Mouse (Mus musculus): ENCODE results near the gene Lbp. TPM values are rescaled to one million over a fixed set of nuclear protein-coding genes. Genes with fewer than 3 reads are reported as not detected.

Gene Lbp
- total RNA-seq, 4 experiments from 2014 or later = 2.0 to 8.9 (median 6.4) TPM

GRCm38 (mm10) chr2:158308276-158308675 lies 2.0 kb downstream of the Lbp start:
- DNase-seq (ENCODE audit: low spot score in 2 of 2) = no peak

DNA sequence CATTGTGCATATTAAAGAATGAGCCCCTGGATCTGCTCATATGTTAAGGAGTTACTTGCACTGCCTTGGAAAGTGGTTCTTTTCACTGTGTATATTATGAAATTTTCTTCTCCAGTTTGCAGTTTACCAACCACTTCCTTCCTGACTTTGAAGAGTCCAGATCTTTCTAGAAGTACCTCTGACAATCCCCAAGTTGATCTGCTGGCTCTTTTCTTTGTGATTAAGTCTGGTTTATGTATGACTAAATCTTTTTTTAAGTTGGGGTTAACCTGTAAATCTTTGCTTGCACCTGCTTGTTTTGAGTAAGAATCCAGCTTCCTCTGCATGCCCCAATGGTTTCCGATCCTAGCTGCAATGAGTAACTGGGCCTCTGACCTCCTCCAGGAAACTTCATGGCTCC lies 6.8 kb downstream of the Lbp start:
- no peak for DNase-seq (ENCODE audit: low spot score in 2 of 2)

DNA sequence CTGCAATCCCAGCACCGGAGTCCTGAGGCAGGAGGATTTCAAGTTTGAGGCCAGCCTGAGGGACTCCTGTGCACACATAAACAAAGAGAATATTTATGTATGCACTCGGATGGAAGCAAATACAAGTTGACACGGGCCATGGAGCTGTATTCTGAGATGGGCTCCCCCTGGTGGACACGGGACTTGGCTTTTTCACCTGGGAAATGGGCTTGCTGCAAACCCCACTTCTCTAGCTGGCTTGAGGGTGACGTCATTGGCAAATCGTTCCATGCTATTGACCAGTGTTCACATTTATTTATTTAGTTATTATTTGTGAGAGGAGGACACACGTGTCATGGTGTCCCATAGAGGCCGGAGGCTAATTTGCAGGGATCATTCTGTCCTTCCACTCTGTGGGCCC lies 10.1 kb downstream of the Lbp start:
- no peak for DNase-seq (ENCODE audit: low spot score in 2 of 2)

DNA sequence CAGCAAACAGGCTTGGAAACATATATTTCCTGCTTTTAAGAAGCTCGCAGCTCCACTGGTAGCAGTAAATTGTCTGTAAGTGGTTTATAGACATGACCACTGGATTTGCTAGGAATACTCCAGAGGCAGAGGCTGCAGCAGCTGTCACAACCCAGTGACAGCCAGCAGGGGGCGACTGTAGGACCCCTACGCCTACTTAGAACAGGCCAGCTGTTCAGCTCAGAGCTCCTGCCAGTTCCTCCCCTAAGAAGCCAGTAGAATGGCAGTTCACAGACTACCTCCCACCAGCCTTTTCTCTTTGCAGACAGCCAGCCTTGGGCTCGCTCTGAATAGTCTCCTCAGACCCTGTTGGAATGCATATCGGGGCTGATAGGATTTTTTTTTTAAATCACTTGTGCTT lies 10.7 kb downstream of the Lbp start:
- peak in 1 of 2 experiments; percentile 19 for DNase-seq (ENCODE audit: low spot score in 2 of 2)

DNA sequence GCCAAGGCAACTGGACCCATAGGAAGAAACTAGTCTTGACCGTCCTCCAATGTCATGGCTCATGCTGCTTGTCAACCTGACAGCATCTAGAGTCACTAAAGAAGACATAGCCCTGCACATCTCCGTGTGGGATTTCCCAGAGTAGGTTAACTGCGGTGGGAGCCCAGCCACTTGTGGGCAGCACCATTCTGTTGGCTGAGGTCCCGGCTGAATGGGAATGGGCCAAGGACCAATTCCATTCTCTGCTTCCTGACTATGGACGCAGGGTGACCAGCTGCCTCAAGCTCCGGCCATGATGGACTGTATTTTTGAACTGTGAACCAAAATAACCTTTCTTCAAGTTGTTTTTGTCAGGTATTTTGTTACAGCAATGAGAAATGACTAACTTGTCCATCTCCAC lies 15.3 kb downstream of the Lbp start:
- no peak for DNase-seq (ENCODE audit: low spot score in 2 of 2)

DNA sequence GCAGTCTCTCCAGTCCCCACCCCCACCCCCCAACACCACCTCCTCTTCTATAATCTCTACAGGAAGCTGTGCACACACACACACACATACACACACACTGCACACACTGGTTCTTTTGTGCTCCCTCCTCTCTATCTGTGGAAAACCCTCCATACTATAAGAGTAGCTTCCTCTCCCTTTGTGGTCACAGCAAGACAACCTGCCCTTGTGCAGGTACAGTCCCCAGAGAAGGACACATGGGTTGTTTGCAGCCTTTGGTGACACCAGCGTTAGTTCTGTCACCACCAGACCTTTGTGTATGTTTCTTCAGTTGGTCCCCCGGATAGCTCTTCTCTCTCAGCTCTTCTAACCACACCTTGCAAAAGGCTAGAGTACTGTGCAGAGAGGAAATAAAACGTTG lies 16.6 kb downstream of the Lbp start:
- DNase-seq (ENCODE audit: low spot score in 2 of 2) = no peak

- DNase-seq (ENCODE audit: low spot score in 2 of 2) = no peak
Measured at GRCm38 (mm10) chr2:158324531-158325190, 18.4 kb downstream of the Lbp start.

DNA sequence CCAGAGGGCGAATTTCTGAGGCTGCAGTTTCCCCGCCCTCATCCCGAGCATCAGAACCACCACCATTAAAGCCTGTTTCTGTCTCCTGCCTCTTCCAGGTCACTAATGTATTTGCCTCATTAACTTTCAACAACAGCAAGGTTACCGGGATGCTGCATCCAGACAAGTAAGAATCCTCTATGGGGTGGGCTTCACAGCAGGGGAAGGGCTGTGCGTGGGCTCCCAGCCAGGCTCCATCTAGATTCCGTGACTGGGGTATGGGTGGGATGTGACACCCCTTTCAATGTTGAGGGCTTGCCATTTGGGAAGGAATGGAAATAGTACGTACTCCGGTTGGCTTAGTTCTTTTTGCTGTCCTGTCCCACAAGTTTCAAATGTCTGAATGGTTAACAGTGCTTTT lies 19.3 kb downstream of the Lbp start:
- DNase-seq (ENCODE audit: low spot score in 2 of 2) = no peak

DNA sequence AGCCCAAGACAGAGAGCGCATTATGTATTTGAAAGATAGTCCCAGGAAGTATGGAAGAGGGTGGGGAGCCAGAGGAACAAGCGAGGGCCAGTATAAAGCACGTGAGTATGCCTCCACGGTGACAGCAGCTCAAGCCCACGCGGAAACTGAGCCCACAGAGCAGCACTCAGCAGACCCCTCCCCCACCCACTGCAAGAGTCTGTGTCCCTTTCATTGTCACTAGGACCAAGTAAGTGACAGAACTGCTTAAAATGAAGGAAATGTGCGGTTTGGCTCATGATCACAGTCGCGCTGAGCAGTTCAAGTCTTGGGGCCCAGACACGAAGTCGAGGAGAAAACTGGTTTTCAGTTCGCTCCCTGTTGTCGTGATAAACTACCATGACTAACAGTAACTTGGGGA lies 28.1 kb downstream of the Lbp start:
- DNase-seq (ENCODE audit: low spot score in 2 of 2) = no peak

- DNase-seq (ENCODE audit: low spot score in 2 of 2) = no peak
Measured at GRCm38 (mm10) chr2:158337698-158338097, 31.4 kb downstream of the Lbp start.

DNA sequence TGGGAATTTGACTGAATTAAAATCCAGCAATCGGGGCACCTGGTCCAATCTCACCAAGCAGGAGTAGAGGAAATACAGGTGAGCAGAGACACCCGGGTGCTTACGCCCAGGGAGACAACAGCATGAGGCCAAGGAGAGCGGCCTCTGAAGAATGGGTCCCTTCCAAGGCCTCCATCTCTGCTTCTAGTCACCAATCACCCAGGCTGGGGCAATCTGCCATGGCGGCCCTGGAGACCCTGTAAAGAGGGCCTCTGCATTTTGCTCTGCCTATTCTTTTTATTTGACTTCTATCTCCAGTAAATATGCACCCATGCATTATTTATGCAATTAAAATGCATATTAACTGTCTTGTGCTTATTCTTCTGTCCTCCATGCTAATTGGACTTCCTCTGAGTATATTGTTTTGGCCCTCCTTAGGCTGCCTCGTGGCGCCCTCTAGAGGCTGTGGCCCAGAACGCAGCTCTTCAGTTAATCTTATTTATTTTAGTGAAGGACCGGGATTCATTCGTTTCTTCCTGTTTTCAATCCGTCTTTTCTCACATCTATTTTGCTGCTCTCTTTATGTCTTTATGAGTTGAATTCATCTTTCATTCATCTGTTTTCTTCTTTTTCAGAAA lies 33.8 kb downstream of the Lbp start:
- peak in 1 of 2 experiments; percentile 19 for DNase-seq (ENCODE audit: low spot score in 2 of 2)

DNA sequence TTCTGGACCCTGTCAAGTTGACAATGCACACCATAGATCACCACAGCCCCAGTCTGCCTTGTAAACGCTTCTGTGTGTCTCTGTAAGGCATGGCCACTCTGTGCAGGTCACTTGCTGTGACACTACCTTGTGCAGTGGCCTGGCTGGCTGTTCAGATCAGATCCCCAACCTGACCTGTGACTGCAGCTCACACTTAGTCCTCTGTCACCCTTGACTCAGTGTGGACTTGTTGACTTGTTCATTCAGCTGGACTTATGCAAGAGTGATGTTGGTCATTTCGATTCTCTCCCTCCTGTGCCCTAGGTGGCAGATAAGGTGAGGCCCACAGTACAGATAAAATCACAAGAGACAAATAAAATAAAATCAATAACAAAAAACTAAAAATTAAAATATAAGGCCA lies 35.0 kb downstream of the Lbp start:
- DNase-seq (ENCODE audit: low spot score in 2 of 2) = no peak

DNA sequence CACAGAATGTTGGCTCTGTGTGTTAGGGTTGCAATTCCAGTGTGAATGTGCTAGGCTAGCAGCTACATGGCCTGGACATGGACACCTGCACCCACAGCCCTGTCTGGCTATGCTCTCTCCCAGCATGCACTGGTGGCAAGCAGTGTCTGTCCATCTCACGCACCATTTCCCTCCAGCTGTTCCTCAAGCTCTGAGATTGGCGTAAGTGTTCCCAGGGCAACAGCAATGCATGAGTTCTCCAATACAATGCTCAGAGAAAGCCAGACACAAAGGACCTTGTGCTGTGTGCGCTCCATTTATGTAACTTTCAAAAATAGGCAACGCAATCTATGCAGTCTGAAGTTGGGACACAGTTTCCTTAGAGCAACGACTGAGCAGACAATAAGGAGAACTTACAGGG lies 37.2 kb downstream of the Lbp start:
- DNase-seq (ENCODE audit: low spot score in 2 of 2) = no peak

- DNase-seq (ENCODE audit: low spot score in 2 of 2) = no peak
Measured at GRCm38 (mm10) chr2:158346467-158346866, 40.2 kb downstream of the Lbp start.

DNA sequence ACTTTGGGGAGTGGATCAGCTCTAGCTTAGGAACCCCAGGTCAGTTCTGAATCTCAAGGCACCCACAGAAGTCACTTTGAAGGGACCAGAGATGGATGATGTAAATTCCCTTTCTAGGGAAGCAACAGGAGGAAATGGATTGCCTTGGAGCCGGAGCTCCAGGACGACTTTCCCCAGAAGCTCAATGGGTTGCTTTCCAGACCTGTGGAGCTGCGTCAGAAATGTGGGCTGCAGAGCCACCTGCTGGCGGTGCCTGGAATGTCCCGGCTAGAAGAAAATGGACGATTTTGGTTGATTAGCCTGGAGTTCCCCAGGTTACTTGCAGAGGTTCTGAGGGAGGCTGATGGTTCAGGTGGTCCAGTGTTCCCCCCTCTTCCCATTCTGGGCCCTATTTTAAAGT lies 41.6 kb downstream of the Lbp start:
- peak; percentile 12 to 51 for DNase-seq (ENCODE audit: low spot score in 2 of 2)

DNA sequence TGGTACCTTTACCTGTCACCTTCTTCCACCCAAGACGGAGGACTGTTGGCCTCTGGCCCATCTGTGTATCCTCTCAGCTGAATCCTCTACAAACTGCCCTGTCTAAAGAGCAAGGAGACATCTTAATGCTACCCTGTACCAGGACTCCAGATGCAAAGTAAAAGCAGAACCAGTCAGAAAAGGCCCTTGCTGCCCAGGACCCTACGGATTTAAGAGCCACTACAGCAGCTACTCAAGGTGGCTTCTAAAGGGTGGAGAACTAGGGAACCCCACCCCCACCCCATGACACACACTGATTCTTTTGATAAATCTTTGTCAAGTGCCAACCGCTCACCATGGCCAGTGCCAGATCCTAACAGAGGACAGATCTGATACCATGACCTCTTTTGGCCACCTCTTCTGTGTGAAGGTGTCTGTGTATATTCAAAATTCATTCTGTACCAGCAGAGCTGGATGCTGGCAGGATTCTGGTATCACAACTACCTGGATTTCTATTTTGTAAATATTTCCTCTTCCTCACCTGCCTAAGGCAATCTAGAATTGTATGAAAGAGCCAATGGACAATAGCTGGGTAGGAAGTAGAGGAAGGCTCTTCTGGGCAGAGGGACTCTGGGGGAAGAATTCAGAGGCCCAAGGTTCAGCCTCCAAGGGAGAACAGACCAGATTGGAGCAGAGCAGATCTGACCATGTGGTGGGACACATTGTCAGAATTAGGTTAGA lies 46.7 kb downstream of the Lbp start:
- no peak for DNase-seq (ENCODE audit: low spot score in 2 of 2)

GRCm38 (mm10) chr2:158354348-158355114 lies 48.2 kb downstream of the Lbp start:
- DNase-seq (ENCODE audit: low spot score in 2 of 2) = no peak

GRCm38 (mm10) chr2:158355238-158355637 lies 48.9 kb downstream of the Lbp start:
- no peak for DNase-seq (ENCODE audit: low spot score in 2 of 2)

DNA sequence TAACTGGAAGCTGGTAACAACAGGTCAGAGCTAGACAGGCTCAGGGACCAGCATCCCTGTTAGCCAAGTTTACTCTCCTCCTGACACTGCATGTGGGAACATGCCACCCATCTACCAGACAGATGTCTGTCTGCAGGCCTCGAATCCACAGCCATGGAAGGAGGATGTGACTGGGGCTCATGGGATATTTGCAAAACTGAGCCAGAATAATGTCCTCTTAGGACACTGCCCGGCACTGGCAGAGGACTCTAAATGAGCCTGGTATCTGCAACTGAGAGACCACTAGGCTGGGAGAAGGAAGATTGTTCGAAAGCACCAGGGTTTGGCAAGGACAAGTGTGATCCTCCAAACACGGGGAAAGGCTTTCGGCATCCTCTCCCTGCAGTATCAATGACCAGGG lies 49.8 kb downstream of the Lbp start:
- DNase-seq (ENCODE audit: low spot score in 2 of 2) = no peak

GRCm38 (mm10) chr2:158359757-158360620 lies 53.7 kb downstream of the Lbp start:
- DNase-seq (ENCODE audit: low spot score in 2 of 2) = no peak

Data from gastrocnemius, adult 8-10 months (tissue).